Comparison of ENCODE assay signal across 17 mouse cellular contexts in genomic region chr10:19362294-19362590, GRCm38 (mm10). TPM values are rescaled to one million over a fixed set of nuclear protein-coding genes. Genes with fewer than 3 reads are reported as not detected.
A peak's percentile ranks its signal among the peaks of the same experiment; 100 is the strongest.
DNase-seq lines count a peak whose midpoint lies in the region; ATAC-seq and TF ChIP-seq lines count a peak whose summit lies in the region.
"Had no signal": no experiment of that assay in that cellular context is flagged by ENCODE, and none has a peak within 500 bp of the region (broad histone marks: within the 10 kb centered on the region; RNA-seq: fewer than 3 reads in every experiment).

No protein-coding gene starts in this region.

- no peaks in the 10 kb centered on the region for H3K36me3 ChIP-seq in forebrain, embryonic 10.5 days (replicated peaks)
- H3K36me3 ChIP-seq in forebrain, postnatal 0 days (ENCODE audit: insufficient read depth) = no peaks in the 10 kb centered on the region
- H3K36me3 ChIP-seq in hindbrain, embryonic 10.5 days = no peaks in the 10 kb centered on the region
- H3K36me3 ChIP-seq in hindbrain, embryonic 16.5 days (ENCODE audit: control insufficient read depth, insufficient read depth, low read length) = no peaks in the 10 kb centered on the region
- no peaks in the 10 kb centered on the region for H3K36me3 ChIP-seq in limb, embryonic 11.5 days (ENCODE audit: control insufficient read depth, insufficient read depth, low read length)
- H3K36me3 ChIP-seq: liver, embryonic 15.5 days had no signal

- no peak for ATAC-seq in forebrain, postnatal 0 days
- ATAC-seq in hindbrain, embryonic 16.5 days = no peak
- ATAC-seq in limb, embryonic 11.5 days (ENCODE audit: insufficient number of reproducible peaks, low FRiP score, low TSS enrichment, low read depth) = no peak

- peaks cover 26% of the 10 kb centered on the region for H3K4me1 ChIP-seq in forebrain, embryonic 10.5 days
- no peaks in the 10 kb centered on the region for H3K4me1 ChIP-seq in forebrain, postnatal 0 days (ENCODE audit: insufficient read depth)
- H3K4me1 ChIP-seq in hindbrain, embryonic 10.5 days (replicated peaks) = peaks cover 30% of the 10 kb centered on the region
- H3K4me1 ChIP-seq in hindbrain, embryonic 16.5 days (ENCODE audit: control insufficient read depth, insufficient read depth, low read depth, low read length) = peaks cover 3% of the 10 kb centered on the region; the same call in 1 of the 2 replicates
- no peaks in the 10 kb centered on the region; the same call in 1 of the 2 replicates for H3K4me1 ChIP-seq in limb, embryonic 11.5 days (ENCODE audit: control insufficient read depth, insufficient read depth, low read length)

- no peak for DNase-seq in forebrain, embryonic 10.5 days (ENCODE audit: extremely low spot score, low spot score)
- DNase-seq in forebrain, postnatal 0 days = no peak
- DNase-seq in hindbrain, embryonic 10.5 days (ENCODE audit: low spot score) = no peak
- peak; percentile 30 for DNase-seq in brain, embryonic 14.5 days (ENCODE audit: low read depth)
- peak; percentile 52 for DNase-seq in limb, embryonic 11.5 days (ENCODE audit: low spot score)
- DNase-seq in left cerebral cortex, adult 9 months (ENCODE audit: low spot score in 2 of 2) = no peak
- no peak for DNase-seq in retina, postnatal 1 day
- DNase-seq: adrenal gland, adult 2 months; cerebellum, postnatal 10 days; gastrocnemius, postnatal 14 days; kidney, adult 11 months; lung, postnatal 36 days; spleen, adult 18-20 months had no signal

- WGBS in forebrain, embryonic 10.5 days = under 1% methylated on average over 8 of the region's 8 CpGs
- WGBS in forebrain, postnatal 0 days = 3% methylated on average over 8 of the region's 8 CpGs
- WGBS in hindbrain, embryonic 10.5 days = 2% methylated on average over 8 of the region's 8 CpGs
- WGBS in hindbrain, embryonic 16.5 days = 5% methylated on average over 8 of the region's 8 CpGs
- WGBS in limb, embryonic 11.5 days = 0% methylated on average over 8 of the region's 8 CpGs

- peaks cover 100% of the 10 kb centered on the region for H3K27me3 ChIP-seq in forebrain, embryonic 10.5 days (ENCODE audit: poor library complexity, severe bottlenecking)
- peaks cover 88% of the 10 kb centered on the region for H3K27me3 ChIP-seq in forebrain, postnatal 0 days (ENCODE audit: insufficient read depth, low read length)
- peaks cover 100% of the 10 kb centered on the region for H3K27me3 ChIP-seq in hindbrain, embryonic 10.5 days (ENCODE audit: insufficient read depth, poor library complexity, severe bottlenecking)
- H3K27me3 ChIP-seq in hindbrain, embryonic 16.5 days (replicated peaks; ENCODE audit: control insufficient read depth, insufficient read depth, low read length) = peaks cover 46% of the 10 kb centered on the region
- H3K27me3 ChIP-seq in limb, embryonic 11.5 days (ENCODE audit: control insufficient read depth, insufficient read depth, low read length) = peaks cover 57% of the 10 kb centered on the region

- no peak overlapping the region for H3K9ac ChIP-seq in forebrain, postnatal 0 days
- H3K9ac ChIP-seq in hindbrain, embryonic 16.5 days (ENCODE audit: low read depth, low read length) = no peak overlapping the region
- H3K9ac ChIP-seq in limb, embryonic 11.5 days (ENCODE audit: low read length) = no peak overlapping the region
- H3K9ac ChIP-seq: liver, embryonic 15.5 days had no signal

- H3K4me2 ChIP-seq in forebrain, postnatal 0 days (ENCODE audit: low read depth) = no peak overlapping the region
- no peak overlapping the region for H3K4me2 ChIP-seq in hindbrain, embryonic 16.5 days (ENCODE audit: low read length)
- no peak overlapping the region for H3K4me2 ChIP-seq in limb, embryonic 11.5 days (ENCODE audit: low read depth, severe bottlenecking)
- H3K4me2 ChIP-seq: liver, embryonic 15.5 days had no signal

- peak overlapping the region; percentile 30; the same call in 1 of the 2 replicates for H3K4me3 ChIP-seq in forebrain, embryonic 10.5 days
- no peak overlapping the region for H3K4me3 ChIP-seq in forebrain, postnatal 0 days (ENCODE audit: low read depth, low read length)
- peak overlapping the region; percentile 36 for H3K4me3 ChIP-seq in hindbrain, embryonic 10.5 days
- no peak overlapping the region for H3K4me3 ChIP-seq in hindbrain, embryonic 16.5 days (ENCODE audit: low read length)
- no peak overlapping the region for H3K4me3 ChIP-seq in limb, embryonic 11.5 days (ENCODE audit: low read depth, low read length)
- H3K4me3 ChIP-seq: layer of hippocampus, adult 2 months; liver, embryonic 15.5 days had no signal

- TF ChIP-seq POLR2A in brain, embryonic 14.5 days (IDR thresholded peaks at IDR 0.05; ENCODE audit: borderline replicate concordance, extremely low read depth, insufficient read depth, insufficient read length, poor library complexity, severe bottlenecking) = no peak

- no peak for TF ChIP-seq CTCF in forebrain, postnatal 0 days (IDR thresholded peaks at IDR 0.05; ENCODE audit: low read depth)
- TF ChIP-seq CTCF in brain, embryonic 14.5 days (IDR thresholded peaks at IDR 0.05; ENCODE audit: borderline replicate concordance, extremely low read depth, insufficient read depth, insufficient read length) = no peak

- H3K9me3 ChIP-seq in forebrain, embryonic 10.5 days = no peaks in the 10 kb centered on the region
- H3K9me3 ChIP-seq in forebrain, postnatal 0 days (ENCODE audit: low read length) = no peaks in the 10 kb centered on the region
- H3K9me3 ChIP-seq in hindbrain, embryonic 10.5 days = no peaks in the 10 kb centered on the region
- no peaks in the 10 kb centered on the region for H3K9me3 ChIP-seq in hindbrain, embryonic 16.5 days (ENCODE audit: control insufficient read depth, low read length)
- no peaks in the 10 kb centered on the region for H3K9me3 ChIP-seq in limb, embryonic 11.5 days (ENCODE audit: control insufficient read depth, low read length)
- H3K9me3 ChIP-seq: liver, embryonic 15.5 days had no signal

- H3K27ac ChIP-seq in forebrain, embryonic 10.5 days = no peak overlapping the region
- H3K27ac ChIP-seq in forebrain, postnatal 0 days (ENCODE audit: low read depth, low read length) = no peak overlapping the region
- H3K27ac ChIP-seq in hindbrain, embryonic 10.5 days = 0 out of 2 replicates have a peak overlapping the region, but pooled peaks have one; percentile 72
- no peak overlapping the region for H3K27ac ChIP-seq in hindbrain, embryonic 16.5 days (ENCODE audit: low read depth, low read length)
- H3K27ac ChIP-seq in limb, embryonic 11.5 days (replicated peaks; ENCODE audit: low read depth, low read length) = no peak overlapping the region
- H3K27ac ChIP-seq: layer of hippocampus, adult 2 months; liver, embryonic 15.5 days had no signal

RNA-seq across cellular contexts. Expression of gene Olig3, which starts 5.9 kb away (rescaled TPM):
- 2.1 and 8.1 TPM in 2 replicates for polyA plus RNA-seq in forebrain, embryonic 10.5 days (2016; fragmentation: Nextera tagmentation; extraction: Ambion mirVana)
- 0.08 TPM in 1 of 2 replicates, not detected in the other for total RNA-seq in forebrain, postnatal 0 days (2014; rRNA removed)
- 0.06 and 0.65 TPM in 2 replicates for polyA plus RNA-seq in forebrain, postnatal 0 days (2015; fragmentation: Nextera tagmentation; extraction: Ambion mirVana)
- 82.0 and 99.1 TPM in 2 replicates for polyA plus RNA-seq in hindbrain, embryonic 10.5 days (2016; fragmentation: Nextera tagmentation; extraction: Ambion mirVana)
- polyA plus RNA-seq in hindbrain, embryonic 16.5 days (2015; fragmentation: Nextera tagmentation; extraction: Ambion mirVana) = 5.0 and 6.7 TPM in 2 replicates
- polyA plus RNA-seq in brain, embryonic 14.5 days (2012; rRNA removed) = 3.3 and 5.7 TPM in 2 replicates
- not detected in 2 replicates for polyA plus RNA-seq in limb, embryonic 11.5 days (2014; fragmentation: Nextera tagmentation; extraction: Ambion mirVana)
- total RNA-seq: adrenal gland, adult 2 months; gastrocnemius, postnatal 14 days; layer of hippocampus, adult 2 months; left cerebral cortex, adult 8-10 months had no signal
- polyA plus RNA-seq: adrenal gland, adult 2 months; liver, embryonic 15.5 days had no signal

Comparison
In these comparisons a context has a peak if more than half of its experiments do, and no peak if none do; other contexts are left out.
1. H3K4me3 ChIP-seq: peak in forebrain, embryonic 10.5 days (single experiment) and hindbrain, embryonic 10.5 days (single experiment); none in forebrain, postnatal 0 days (single experiment), hindbrain, embryonic 16.5 days (single experiment) and limb, embryonic 11.5 days (single experiment).
2. DNase-seq: peak in brain, embryonic 14.5 days (single experiment) and limb, embryonic 11.5 days (single experiment); none in forebrain, embryonic 10.5 days (single experiment), forebrain, postnatal 0 days (single experiment), hindbrain, embryonic 10.5 days (single experiment), left cerebral cortex, adult 9 months (0 of 2) and retina, postnatal 1 day (single experiment).